Mouse (Mus musculus) C2C12 (cell line): ENCODE data around the gene Dlg4. TPM values are rescaled to one million over a fixed set of nuclear protein-coding genes. Genes with fewer than 3 reads are reported as not detected.

ENCODE experiments used
- H3K27me3 ChIP-seq: one replicate; pipeline ENCODE4 v1.6.1; 2011; ENCODE audit not compliant: control insufficient read depth, insufficient read depth, insufficient read length
- H3K36me3 ChIP-seq: one replicate; pipeline ENCODE4 v1.6.1; 2011; ENCODE audit not compliant: control insufficient read depth, insufficient read depth
- H3K4me3 ChIP-seq: one replicate; pipeline ENCODE4 v1.5.1; 2011; ENCODE audit warnings: mild to moderate bottlenecking, control low read depth; ENCODE audit not compliant: poor library complexity, insufficient read depth, severe bottlenecking
- H3K79me2 ChIP-seq: one replicate; pipeline ENCODE4 v1.6.1; 2011; ENCODE audit not compliant: control insufficient read depth, insufficient read depth
- H3K79me3 ChIP-seq: one replicate; pipeline ENCODE4 v1.6.1; 2011; ENCODE audit warnings: low read depth, control low read depth
- H3ac ChIP-seq: one replicate; pipeline ENCODE3; 2011; ENCODE audit warnings: low read depth; ENCODE audit not compliant: control insufficient read depth, insufficient read length
- CEBPB ChIP-seq: IDR thresholded peaks from one replicate; pipeline ENCODE4 v1.6.1; 2011; ENCODE audit warnings: low read depth, mild to moderate bottlenecking, control low read depth, moderate library complexity
- CTCF ChIP-seq: IDR thresholded peaks from one replicate; pipeline ENCODE4 v1.5.1; 2011; ENCODE audit not compliant: control insufficient read depth, insufficient read depth, insufficient read length
- FOSL1 ChIP-seq: IDR thresholded peaks from one replicate; pipeline ENCODE4 v1.8.0; 2011; ENCODE audit warnings: mild to moderate bottlenecking, low read length; ENCODE audit not compliant: poor library complexity, insufficient read depth, severe bottlenecking
- MAX ChIP-seq: IDR thresholded peaks from one replicate; pipeline ENCODE4 v1.6.1; 2011; ENCODE audit warnings: mild to moderate bottlenecking, control low read depth
- MYOD1 ChIP-seq: IDR thresholded peaks from one replicate; pipeline ENCODE4 v1.6.1; 2011; ENCODE audit warnings: low read depth; ENCODE audit not compliant: control insufficient read depth, insufficient read length
- MYOG ChIP-seq: IDR thresholded peaks from one replicate; pipeline ENCODE4 v1.6.1; 2011; ENCODE audit not compliant: control insufficient read depth, insufficient read length; ENCODE audit errors: extremely low read depth
- USF1 ChIP-seq: IDR thresholded peaks from one replicate; pipeline ENCODE4 v1.6.1; 2011; ENCODE audit warnings: low read depth, mild to moderate bottlenecking, control low read depth, moderate library complexity
- polyA plus RNA-seq: library from polyadenylated mRNA; unstranded; fragments of >200 nt; fragmentation: generic; extraction: Trizol; gene quantifications from one replicate; pipeline ENCODE4 v1.2.1, GENCODE M21; 2012; ENCODE audit warnings: missing spikeins

The Dlg4 gene
- polyA plus RNA-seq, 1 experiment = 25.3 TPM

DNA sequence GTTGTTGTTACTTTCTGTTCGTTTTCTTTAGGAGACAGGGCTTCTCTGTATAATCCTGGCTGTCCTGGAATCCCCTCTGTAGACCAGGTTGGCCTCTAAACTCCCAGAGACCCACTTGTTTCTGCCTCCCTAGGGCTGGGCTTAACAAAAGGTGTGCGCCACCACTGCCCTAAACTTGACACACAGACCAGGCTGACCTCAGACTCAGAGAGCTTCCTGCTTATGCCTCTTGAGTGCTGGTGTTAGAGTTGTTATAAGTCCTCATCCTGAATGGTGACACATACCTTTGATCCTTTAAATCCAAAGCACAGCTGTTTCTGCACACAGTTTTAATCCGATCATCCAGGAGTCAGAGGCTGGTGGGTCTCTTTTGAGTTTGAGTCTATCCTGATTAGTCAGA is 23.8 kb upstream of the Dlg4 start:
- Histone ChIP-seq H3ac (no peak overlapping the region), H3K4me3 (peak overlapping the region; percentile 7), H3K79me2 (peaks cover 50% of the 10 kb centered on the region), H3K79me3 (peaks cover 27% of the 10 kb centered on the region), H3K27me3 (no peaks in the 10 kb centered on the region), H3K36me3 (peaks cover 56% of the 10 kb centered on the region)
- TF ChIP-seq MAX (no peak), CTCF (no peak), CEBPB (no peak), USF1 (no peak), FOSL1 (no peak), MYOG (no peak), MYOD1 (no peak)

DNA sequence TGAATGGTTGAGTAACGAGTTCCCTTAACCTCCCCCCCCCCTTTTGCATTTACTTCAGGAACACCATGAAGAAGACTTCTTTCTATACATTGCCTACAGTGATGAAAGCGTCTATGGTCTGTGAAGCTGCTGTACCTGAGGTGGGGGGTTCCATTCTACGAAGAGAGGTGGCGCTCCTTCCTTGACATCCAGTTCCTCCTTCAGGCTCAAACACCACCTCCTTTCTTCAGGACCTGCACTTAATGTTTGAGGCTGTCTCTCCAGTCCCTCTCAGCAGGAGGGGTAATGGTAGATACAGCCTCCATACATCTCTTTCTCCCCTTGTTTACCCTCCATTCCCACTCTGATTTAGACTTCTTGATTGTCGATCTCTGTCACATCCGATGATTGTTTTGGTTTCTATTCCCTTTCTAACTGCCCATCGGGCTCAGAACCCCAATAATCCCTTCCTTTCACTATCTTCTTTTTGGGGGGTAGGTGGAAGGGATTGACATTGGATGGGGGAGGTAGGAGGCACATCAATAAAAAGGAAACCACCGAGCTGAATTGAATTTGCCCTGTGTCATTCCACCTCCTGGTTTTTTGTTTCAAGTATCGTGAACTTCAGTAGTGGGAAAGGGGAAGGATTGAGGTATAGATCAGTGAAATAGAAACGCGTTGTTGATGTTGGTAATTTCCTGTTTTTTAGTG is 22.2 kb upstream of the Dlg4 start:
- H3K79me2 ChIP-seq = peaks cover 62% of the 10 kb centered on the region
- no peak overlapping the region for H3K4me3 ChIP-seq
- peaks cover 56% of the 10 kb centered on the region for H3K36me3 ChIP-seq
- H3ac ChIP-seq = no peak overlapping the region
- no peak for TF ChIP-seq FOSL1
- no peak for TF ChIP-seq MAX
- TF ChIP-seq CTCF = no peak
- TF ChIP-seq MYOD1 = no peak
- TF ChIP-seq CEBPB = no peak
- no peak for TF ChIP-seq USF1
- no peak for TF ChIP-seq MYOG
- no peaks in the 10 kb centered on the region for H3K27me3 ChIP-seq
- peaks cover 36% of the 10 kb centered on the region for H3K79me3 ChIP-seq

DNA sequence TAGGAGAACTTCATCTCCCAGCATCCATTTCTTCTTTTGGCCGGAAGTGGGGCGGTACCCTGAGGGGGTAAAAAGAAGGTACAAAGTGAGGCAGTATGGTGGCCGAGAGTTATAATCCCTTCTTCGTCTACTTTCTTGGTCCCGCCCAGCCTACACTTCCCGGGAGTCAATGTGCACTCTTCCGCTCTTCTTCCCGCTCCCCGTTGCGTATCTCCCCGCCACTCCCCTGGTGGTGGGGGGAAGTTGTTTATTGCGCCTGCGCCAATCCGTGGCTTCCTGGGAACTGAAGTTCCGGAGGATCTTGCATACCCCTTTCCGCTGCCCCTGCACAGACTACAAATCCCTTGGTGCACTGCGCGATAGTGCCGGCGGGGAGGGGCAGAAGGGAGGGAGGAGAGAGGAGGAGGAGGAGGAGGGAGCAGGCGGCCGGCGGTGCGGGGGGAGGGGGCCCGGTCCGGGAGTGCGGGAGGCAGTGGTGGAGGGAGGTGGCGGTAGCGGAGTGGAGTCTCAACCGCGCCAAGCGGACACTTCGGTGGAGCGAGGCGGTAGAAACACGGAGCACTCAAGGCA is 21.3 kb upstream of the Dlg4 start, which contains the start of gene Phf23:
Gene Phf23, plus strand, starts transcription at position 387 of the 570 bp plus-strand sequence.
- TF ChIP-seq MAX (no peak), MYOG (no peak), MYOD1 (no peak), CEBPB (no peak), FOSL1 (no peak), USF1 (no peak), CTCF (no peak)
- Histone ChIP-seq H3K79me3 (peaks cover 38% of the 10 kb centered on the region), H3ac (peak within 1 kb of the TSS; percentile 82), H3K36me3 (peaks cover 56% of the 10 kb centered on the region), H3K4me3 (peak within 1 kb of the TSS; percentile 100), H3K27me3 (no peaks in the 10 kb centered on the region), H3K79me2 (peaks cover 62% of the 10 kb centered on the region)

DNA sequence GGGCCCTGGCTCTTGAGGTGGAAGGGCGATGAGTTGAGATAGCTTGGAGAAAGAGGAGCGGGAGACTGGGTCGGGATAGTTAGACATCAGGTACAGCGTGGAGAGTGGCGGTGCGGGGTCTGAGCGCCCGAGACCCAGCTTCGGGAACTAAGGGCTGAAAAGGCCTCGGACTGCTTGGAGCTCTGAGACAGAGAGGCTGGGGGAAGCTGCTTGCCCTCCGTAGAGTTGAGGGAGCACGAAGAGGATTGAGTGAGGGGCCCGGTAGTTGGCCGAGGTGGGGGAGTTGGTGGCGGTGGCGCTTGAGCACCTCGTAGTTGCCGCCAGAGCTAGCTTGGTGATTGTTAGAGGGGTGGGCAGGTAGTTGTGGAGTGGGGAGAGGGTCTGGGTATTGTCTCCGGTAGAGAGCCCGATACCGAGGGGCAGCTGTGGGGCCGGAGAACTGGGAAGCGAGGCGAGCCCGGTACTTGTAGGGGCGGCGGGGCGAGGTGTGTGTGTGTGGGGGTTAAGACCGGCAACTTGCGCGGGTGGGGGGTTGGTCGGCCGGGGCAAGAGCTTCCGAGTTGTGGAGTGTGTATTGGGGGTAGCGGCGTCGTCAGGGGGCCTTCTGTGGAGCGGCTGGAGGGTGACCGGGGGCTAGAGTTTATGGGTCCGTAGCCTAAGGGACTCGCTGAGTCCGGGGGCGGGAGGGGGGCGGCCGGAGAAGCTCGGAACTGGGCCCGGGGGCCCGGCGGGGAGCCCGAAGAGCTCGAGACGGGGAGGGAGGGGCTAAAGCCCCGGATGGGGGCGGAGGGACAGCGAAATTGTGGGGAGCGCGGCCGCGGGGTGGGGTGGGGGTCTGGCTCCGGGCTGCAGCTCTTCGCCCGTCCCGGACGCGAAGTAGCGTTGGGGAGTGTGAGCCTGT is 20.3 kb upstream of the Dlg4 start:
- peaks cover 44% of the 10 kb centered on the region for H3K79me3 ChIP-seq
- H3K27me3 ChIP-seq = no peaks in the 10 kb centered on the region
- TF ChIP-seq CEBPB (no peak), USF1 (no peak), CTCF (no peak), MYOG (no peak), MAX (no peak), MYOD1 (no peak), FOSL1 (no peak)
- H3K4me3 ChIP-seq = peak overlapping the region; percentile 100
- H3K36me3 ChIP-seq = peaks cover 56% of the 10 kb centered on the region
- H3K79me2 ChIP-seq = peaks cover 71% of the 10 kb centered on the region
- peak overlapping the region; percentile 82 for H3ac ChIP-seq

DNA sequence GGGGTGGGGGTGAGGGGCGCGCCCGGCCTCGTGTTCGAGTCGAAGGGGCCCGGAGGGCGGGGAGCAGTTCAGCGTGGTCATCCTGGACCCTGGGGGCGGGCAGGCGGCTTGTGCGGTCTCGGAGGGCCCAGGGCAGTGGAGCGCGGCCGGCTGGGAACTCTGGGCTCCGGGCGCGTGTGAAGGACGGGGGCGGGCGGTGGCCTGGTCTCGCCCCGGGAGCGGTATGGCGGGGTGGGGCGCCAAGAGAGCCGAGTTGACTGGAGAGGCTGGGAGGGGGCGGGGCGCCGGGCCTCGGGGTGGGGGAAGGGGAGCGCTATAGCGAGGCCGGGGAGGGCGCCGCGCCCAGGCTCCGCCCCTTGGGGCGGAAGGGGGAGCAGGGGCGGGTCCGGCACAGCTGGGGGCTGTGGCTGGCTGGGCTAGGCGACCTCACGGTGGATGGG is 19.7 kb upstream of the Dlg4 start:
- TF ChIP-seq MYOG (no peak), MAX (no peak), USF1 (no peak), CEBPB (no peak), MYOD1 (no peak), FOSL1 (no peak), CTCF (no peak)
- peak overlapping the region; percentile 82 for H3ac ChIP-seq
- peaks cover 46% of the 10 kb centered on the region for H3K79me3 ChIP-seq
- H3K79me2 ChIP-seq = peaks cover 73% of the 10 kb centered on the region
- H3K36me3 ChIP-seq = peaks cover 56% of the 10 kb centered on the region
- H3K4me3 ChIP-seq = peak overlapping the region; percentile 100
- H3K27me3 ChIP-seq = no peaks in the 10 kb centered on the region
